Mouse (Mus musculus) cerebellum, adult 9-11 months (tissue): ENCODE data around the gene Btbd2.

Source experiments
- DNase-seq: peaks from one replicate; pipeline ENCODE4 v3.0.0; 2022

Btbd2 gene

GRCm38 (mm10) chr10:80686617-80687016, 29.7 kb upstream of the Btbd2 start:
- peak; percentile 43 for DNase-seq

- DNase-seq, result peak; percentile 30
These were observed 28.1 kb upstream of the Btbd2 start for GRCm38 (mm10) chr10:80684984-80685383.

GRCm38 (mm10) chr10:80684214-80684613, 27.3 kb upstream of the Btbd2 start:
- DNase-seq, result peak; percentile 59

GRCm38 (mm10) chr10:80683647-80684046, 26.8 kb upstream of the Btbd2 start:
- DNase-seq, result peak; percentile 29

- DNase-seq, result no peak
These were observed 25.1 kb upstream of the Btbd2 start for GRCm38 (mm10) chr10:80682003-80682402.

- peak; percentile 45 for DNase-seq
These were observed 23.4 kb upstream of the Btbd2 start for GRCm38 (mm10) chr10:80680260-80680696.

- DNase-seq, result peak; percentile 67
These were observed 22.8 kb upstream of the Btbd2 start for GRCm38 (mm10) chr10:80679556-80680259.

- peak; percentile 49 for DNase-seq
These were observed 21.9 kb upstream of the Btbd2 start for GRCm38 (mm10) chr10:80678601-80679377.

GRCm38 (mm10) chr10:80677942-80678436, 21.1 kb upstream of the Btbd2 start, which contains the start of gene Mknk2:
Mknk2 (minus strand) TSS chr10:80678112.
- DNase-seq, result peak; percentile 93

GRCm38 (mm10) chr10:80677128-80677875, 20.4 kb upstream of the Btbd2 start:
- DNase-seq, result peak; percentile 56

GRCm38 (mm10) chr10:80676198-80676928, 19.5 kb upstream of the Btbd2 start:
- DNase-seq, result peak; percentile 100

GRCm38 (mm10) chr10:80675405-80676197, 18.7 kb upstream of the Btbd2 start:
- peak; percentile 82 for DNase-seq

- peak; percentile 61 for DNase-seq
These were observed 18.1 kb upstream of the Btbd2 start for GRCm38 (mm10) chr10:80674851-80675404.

GRCm38 (mm10) chr10:80674161-80674711, 17.4 kb upstream of the Btbd2 start:
- DNase-seq, result peak; percentile 80

GRCm38 (mm10) chr10:80673690-80674089, 16.8 kb upstream of the Btbd2 start:
- peak; percentile 49 for DNase-seq

GRCm38 (mm10) chr10:80671936-80672690, 15.2 kb upstream of the Btbd2 start:
- DNase-seq, result peak; percentile 65

- DNase-seq, result no peak
These were observed 14.4 kb upstream of the Btbd2 start for GRCm38 (mm10) chr10:80671251-80671650.

GRCm38 (mm10) chr10:80670531-80670930, 13.7 kb upstream of the Btbd2 start:
- peak; percentile 63 for DNase-seq

- DNase-seq, result peak; percentile 87
These were observed 13.0 kb upstream of the Btbd2 start for GRCm38 (mm10) chr10:80669737-80670485.
